ENCODE assay signal across 11 mouse cellular contexts in genomic region chr5:15850126-15850801, GRCm38 (mm10).
DNase-seq lines count a peak whose midpoint lies in the region; ATAC-seq and TF ChIP-seq lines count a peak whose summit lies in the region.
"Had no signal": no experiment of that assay in that cellular context is flagged by ENCODE, and none has a peak within 500 bp of the region (broad histone marks: within the 10 kb centered on the region; RNA-seq: fewer than 3 reads in every experiment).

No protein-coding gene starts in this region.

- H3K9ac ChIP-seq in forebrain, embryonic 11.5 days (ENCODE audit: low read length), result no peak overlapping the region
- no peak overlapping the region for H3K9ac ChIP-seq in embryonic facial prominence, embryonic 12.5 days
- no peak overlapping the region; the same call in 1 of the 2 replicates for H3K9ac ChIP-seq in hindbrain, embryonic 16.5 days (ENCODE audit: low read depth, low read length)
- no peak overlapping the region for H3K9ac ChIP-seq in neural tube, embryonic 12.5 days
- H3K9ac ChIP-seq: liver, embryonic 13.5 days had no signal

- no peaks in the 10 kb centered on the region for H3K36me3 ChIP-seq in forebrain, embryonic 11.5 days (ENCODE audit: control insufficient read depth, insufficient read depth, low read length)
- H3K36me3 ChIP-seq in forebrain, embryonic 10.5 days (replicated peaks), result no peaks in the 10 kb centered on the region
- H3K36me3 ChIP-seq in embryonic facial prominence, embryonic 12.5 days, result no peaks in the 10 kb centered on the region
- H3K36me3 ChIP-seq in hindbrain, embryonic 16.5 days (ENCODE audit: control insufficient read depth, insufficient read depth, low read length), result no peaks in the 10 kb centered on the region
- no peaks in the 10 kb centered on the region for H3K36me3 ChIP-seq in neural tube, embryonic 12.5 days
- H3K36me3 ChIP-seq: heart, embryonic 10.5 days; liver, embryonic 13.5 days had no signal

- no peak overlapping the region; the same call in 1 of the 2 replicates for H3K27ac ChIP-seq in forebrain, embryonic 11.5 days (ENCODE audit: low read depth, low read length)
- no peak overlapping the region for H3K27ac ChIP-seq in forebrain, embryonic 10.5 days
- H3K27ac ChIP-seq in embryonic facial prominence, embryonic 12.5 days, result no peak overlapping the region
- H3K27ac ChIP-seq in hindbrain, embryonic 16.5 days (ENCODE audit: low read depth, low read length), result peak overlapping the region; percentile 9
- no peak overlapping the region for H3K27ac ChIP-seq in neural tube, embryonic 12.5 days
- no peak overlapping the region for H3K27ac ChIP-seq in cerebellum, adult 2 months (ENCODE audit: insufficient read depth, low read length)
- H3K27ac ChIP-seq: heart, embryonic 10.5 days; kidney, postnatal 0 days; liver, embryonic 13.5 days had no signal

- H3K9me3 ChIP-seq in forebrain, embryonic 11.5 days (ENCODE audit: control insufficient read depth, low read length), result no peaks in the 10 kb centered on the region
- H3K9me3 ChIP-seq in forebrain, embryonic 10.5 days, result no peaks in the 10 kb centered on the region
- no peaks in the 10 kb centered on the region for H3K9me3 ChIP-seq in embryonic facial prominence, embryonic 12.5 days
- H3K9me3 ChIP-seq in hindbrain, embryonic 16.5 days (ENCODE audit: control insufficient read depth, low read length), result no peaks in the 10 kb centered on the region
- H3K9me3 ChIP-seq in neural tube, embryonic 12.5 days, result no peaks in the 10 kb centered on the region
- H3K9me3 ChIP-seq: heart, embryonic 10.5 days; liver, embryonic 13.5 days had no signal

- no peak for TF ChIP-seq CTCF in cerebellum, adult 2 months (IDR thresholded peaks at IDR 0.05; ENCODE audit: borderline replicate concordance, insufficient read depth, low read depth, low read length)

- 48% methylated on average over 7 of the region's 7 CpGs for WGBS in forebrain, embryonic 11.5 days
- WGBS in forebrain, embryonic 10.5 days, result 64% methylated on average over 7 of the region's 7 CpGs
- WGBS in embryonic facial prominence, embryonic 12.5 days, result 52% methylated on average over 7 of the region's 7 CpGs
- 17% methylated on average over 7 of the region's 7 CpGs for WGBS in hindbrain, embryonic 16.5 days
- WGBS in neural tube, embryonic 12.5 days, result 40% methylated on average over 7 of the region's 7 CpGs
- 25% methylated on average over 7 of the region's 7 CpGs for WGBS in cerebellum, adult 2 months

- ATAC-seq in forebrain, embryonic 11.5 days (replicated peaks; ENCODE audit: low FRiP score), result peak; percentile 94
- 0 out of 2 replicates have a peak, but pooled peaks have one; percentile 22 for ATAC-seq in embryonic facial prominence, embryonic 12.5 days (ENCODE audit: insufficient number of reproducible peaks, insufficient read depth, low FRiP score, low TSS enrichment)
- ATAC-seq in hindbrain, embryonic 16.5 days, result peak; percentile 97
- peak; percentile 89 for ATAC-seq in neural tube, embryonic 12.5 days (ENCODE audit: low FRiP score, low read depth)
- no peak for ATAC-seq in megakaryocyte progenitor cell, adult 5-6 weeks (replicated peaks; ENCODE audit: poor library complexity)

- no peak for DNase-seq in forebrain, embryonic 11.5 days (ENCODE audit: low spot score)
- no peak for DNase-seq in forebrain, embryonic 10.5 days (ENCODE audit: extremely low spot score, low spot score)
- no peak for DNase-seq in lung, postnatal 4 days
- no peak for DNase-seq in cerebellum, adult 2 months
- DNase-seq: liver, embryonic 13.5 days had no signal

- no peaks in the 10 kb centered on the region for H3K4me1 ChIP-seq in forebrain, embryonic 11.5 days (replicated peaks; ENCODE audit: control insufficient read depth, insufficient read depth, low read length)
- H3K4me1 ChIP-seq in forebrain, embryonic 10.5 days, result peaks cover 4% of the 10 kb centered on the region; the same call in 1 of the 2 replicates
- no peaks in the 10 kb centered on the region for H3K4me1 ChIP-seq in embryonic facial prominence, embryonic 12.5 days
- peaks cover 2% of the 10 kb centered on the region; the same call in 1 of the 2 replicates for H3K4me1 ChIP-seq in hindbrain, embryonic 16.5 days (ENCODE audit: control insufficient read depth, insufficient read depth, low read depth, low read length)
- H3K4me1 ChIP-seq in neural tube, embryonic 12.5 days, result 0 out of 2 replicates have a peak, but pooled peaks cover 3% of the 10 kb centered on the region
- no peaks in the 10 kb centered on the region for H3K4me1 ChIP-seq in cerebellum, adult 2 months (ENCODE audit: control insufficient read depth, insufficient read depth, low read length)
- H3K4me1 ChIP-seq: heart, embryonic 10.5 days; liver, embryonic 13.5 days had no signal

- H3K4me3 ChIP-seq in forebrain, embryonic 11.5 days (ENCODE audit: low read depth, low read length), result no peak overlapping the region
- H3K4me3 ChIP-seq in forebrain, embryonic 10.5 days, result no peak overlapping the region
- no peak overlapping the region for H3K4me3 ChIP-seq in embryonic facial prominence, embryonic 12.5 days
- no peak overlapping the region for H3K4me3 ChIP-seq in hindbrain, embryonic 16.5 days (ENCODE audit: low read length)
- no peak overlapping the region for H3K4me3 ChIP-seq in neural tube, embryonic 12.5 days
- H3K4me3 ChIP-seq in cerebellum, adult 2 months (replicated peaks; ENCODE audit: insufficient read depth, low read depth, low read length), result no peak overlapping the region
- H3K4me3 ChIP-seq: heart, embryonic 10.5 days; liver, embryonic 13.5 days had no signal

- TF ChIP-seq POLR2A in cerebellum, adult 2 months (IDR thresholded peaks at IDR 0.05; ENCODE audit: borderline replicate concordance, insufficient read depth, low read length), result no peak

- no peak overlapping the region for H3K4me2 ChIP-seq in forebrain, embryonic 11.5 days (ENCODE audit: low read depth, low read length, severe bottlenecking)
- H3K4me2 ChIP-seq in embryonic facial prominence, embryonic 12.5 days (replicated peaks), result no peak overlapping the region
- H3K4me2 ChIP-seq in hindbrain, embryonic 16.5 days (ENCODE audit: low read length), result peak overlapping the region; percentile 45
- H3K4me2 ChIP-seq in neural tube, embryonic 12.5 days (replicated peaks), result no peak overlapping the region
- H3K4me2 ChIP-seq: liver, embryonic 13.5 days had no signal

- H3K27me3 ChIP-seq in forebrain, embryonic 11.5 days (ENCODE audit: control insufficient read depth, insufficient read depth, low read length), result no peaks in the 10 kb centered on the region
- no peaks in the 10 kb centered on the region for H3K27me3 ChIP-seq in forebrain, embryonic 10.5 days (ENCODE audit: poor library complexity, severe bottlenecking)
- no peaks in the 10 kb centered on the region for H3K27me3 ChIP-seq in embryonic facial prominence, embryonic 12.5 days
- H3K27me3 ChIP-seq in hindbrain, embryonic 16.5 days (replicated peaks; ENCODE audit: control insufficient read depth, insufficient read depth, low read length), result no peaks in the 10 kb centered on the region
- no peaks in the 10 kb centered on the region for H3K27me3 ChIP-seq in neural tube, embryonic 12.5 days (replicated peaks)
- no peaks in the 10 kb centered on the region for H3K27me3 ChIP-seq in cerebellum, adult 2 months (ENCODE audit: control insufficient read depth, insufficient read depth, low read length)
- H3K27me3 ChIP-seq: liver, embryonic 13.5 days had no signal
